Mouse (Mus musculus): ENCODE measurements at regions not wholly inside any gene's neighbourhood (a gene's known extent, or its start where the extent isn't known, plus 50 kb on each side); places are given as distances from the start of the nearest gene placed in this dataset.

DNA sequence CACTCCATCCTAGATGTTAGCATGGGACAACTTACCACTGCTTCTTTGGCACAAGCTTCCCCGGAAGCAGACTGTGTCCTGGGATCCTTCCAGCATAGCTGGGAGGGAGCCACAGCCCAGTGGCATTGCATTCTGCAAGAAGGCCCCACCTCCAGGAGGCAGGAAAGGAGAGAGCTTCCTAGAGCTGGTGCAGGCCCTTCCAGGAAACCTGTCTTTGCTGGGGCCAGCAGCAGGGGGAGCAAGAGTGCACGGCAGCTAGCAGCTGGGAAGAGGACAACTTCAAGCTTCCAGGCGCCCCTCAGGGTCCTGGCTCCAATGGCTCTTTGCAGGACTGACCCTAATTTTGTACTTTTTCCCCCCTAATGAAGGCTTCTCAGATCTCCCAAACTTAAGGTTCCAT is 115.4 kb upstream of the Sorcs3 start:
- peaks cover 9% of the 10 kb centered on the region for H3K27me3 ChIP-seq
- peak; percentile 37 for TF ChIP-seq CTCF (IDR thresholded peaks at IDR 0.05)
- no peak for DNase-seq (ENCODE audit: low read depth, low spot score)
- no peak for ATAC-seq
- POLR2A ChIA-PET = no interaction called here
- CTCF ChIA-PET = no interaction called here
- in situ Hi-C loops (cut with MboI; ENCODE audit: low pct_unique_long_range_greater_than_20kb) = loop anchor here (5.0 kb wide), 1 partner anchor 78 kb away; no protein-coding TSS in a partner anchor

GRCm38 (mm10) chr19:48097363-48097762 is 108.5 kb upstream of the Sorcs3 start:
- no peak for DNase-seq (ENCODE audit: low read depth, low spot score)
- ATAC-seq = no peak
- no peaks in the 10 kb centered on the region for H3K27me3 ChIP-seq
- no peak for TF ChIP-seq CTCF (IDR thresholded peaks at IDR 0.05)
- ChIA-PET CTCF (no interaction called here), POLR2A (no interaction called here)
- in situ Hi-C loops (cut with MboI; ENCODE audit: low pct_unique_long_range_greater_than_20kb) = no loop called here

- no peak for TF ChIP-seq CTCF (IDR thresholded peaks at IDR 0.05)
- CTCF ChIA-PET = no interaction called here
- POLR2A ChIA-PET = no interaction called here
- no peaks in the 10 kb centered on the region for H3K27me3 ChIP-seq
- ATAC-seq = no peak
- in situ Hi-C loops (cut with MboI; ENCODE audit: low pct_unique_long_range_greater_than_20kb) = no loop called here
- DNase-seq (ENCODE audit: low read depth, low spot score) = no peak
These were observed 107.8 kb upstream of the Sorcs3 start for GRCm38 (mm10) chr19:48097942-48098596.

DNA sequence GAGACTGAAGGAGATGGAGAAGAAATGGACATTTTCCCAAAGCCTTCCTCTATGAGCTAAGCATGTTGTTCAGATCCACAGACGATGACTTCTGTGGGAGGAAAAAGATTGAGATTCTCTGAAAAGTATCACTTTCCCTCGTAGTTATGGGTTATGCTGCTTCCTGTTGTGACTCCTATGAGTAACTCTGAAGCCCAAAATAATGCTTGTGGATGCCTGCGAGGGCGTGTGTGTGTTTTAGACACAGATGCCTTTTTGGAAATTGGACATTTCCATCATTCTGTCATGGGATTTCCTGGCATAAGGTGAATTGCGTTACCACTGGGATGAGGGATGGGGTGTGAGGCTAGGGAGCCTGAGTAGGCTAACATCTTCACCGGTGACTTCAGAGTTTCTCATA is 104.8 kb upstream of the Sorcs3 start:
- TF ChIP-seq CTCF (IDR thresholded peaks at IDR 0.05) = no peak
- CTCF ChIA-PET = no interaction called here
- DNase-seq (ENCODE audit: low read depth, low spot score) (no peak), ATAC-seq (no peak)
- POLR2A ChIA-PET = no interaction called here
- in situ Hi-C loops (cut with MboI; ENCODE audit: low pct_unique_long_range_greater_than_20kb) = no loop called here
- H3K27me3 ChIP-seq = no peaks in the 10 kb centered on the region

DNA sequence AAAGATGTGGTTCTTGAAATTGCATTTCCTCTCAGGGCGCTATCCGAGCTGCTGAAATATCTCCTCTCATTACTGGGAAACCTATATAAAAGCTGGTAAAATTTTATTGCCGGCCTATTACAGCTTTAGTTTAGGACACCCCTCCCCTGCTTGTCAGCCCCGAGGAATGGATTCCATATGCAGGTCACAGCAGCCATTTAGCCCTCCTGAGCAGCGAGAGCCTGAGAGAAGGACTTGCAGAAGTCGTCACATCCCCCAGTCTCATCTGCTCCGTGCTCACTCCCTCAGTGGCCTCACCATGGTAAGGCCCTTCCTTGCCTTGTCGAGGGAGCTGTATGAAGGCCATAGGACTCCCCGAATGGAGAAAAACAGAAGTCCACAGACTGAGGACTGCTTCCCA is 90.7 kb upstream of the Sorcs3 start:
- no peak for DNase-seq (ENCODE audit: low read depth, low spot score)
- TF ChIP-seq CTCF (IDR thresholded peaks at IDR 0.05) = no peak
- H3K27me3 ChIP-seq = peaks cover 18% of the 10 kb centered on the region
- ChIA-PET POLR2A (interaction anchor here (0.7 kb wide), 1 partner anchor 1187 kb away, joined by 3 read pairs; no protein-coding TSS in a partner anchor), CTCF (interaction anchor here (1.0 kb wide), 1 partner anchor 12 kb away, joined by 4 read pairs; no protein-coding TSS in a partner anchor)
- in situ Hi-C loops (cut with MboI; ENCODE audit: low pct_unique_long_range_greater_than_20kb) = no loop called here
- ATAC-seq = no peak

- no peak for ATAC-seq
- POLR2A ChIA-PET = interaction anchor here (0.7 kb wide), 1 partner anchor 1187 kb away, joined by 3 read pairs; no protein-coding TSS in a partner anchor
- H3K27me3 ChIP-seq = peaks cover 18% of the 10 kb centered on the region
- CTCF ChIA-PET = interaction anchor here (1.0 kb wide), 1 partner anchor 13 kb away, joined by 4 read pairs; no protein-coding TSS in a partner anchor
- no peak for DNase-seq (ENCODE audit: low read depth, low spot score)
- in situ Hi-C loops (cut with MboI; ENCODE audit: low pct_unique_long_range_greater_than_20kb) = no loop called here
- TF ChIP-seq CTCF (IDR thresholded peaks at IDR 0.05) = no peak
These were observed 90.1 kb upstream of the Sorcs3 start for GRCm38 (mm10) chr19:48115728-48116127.

DNA sequence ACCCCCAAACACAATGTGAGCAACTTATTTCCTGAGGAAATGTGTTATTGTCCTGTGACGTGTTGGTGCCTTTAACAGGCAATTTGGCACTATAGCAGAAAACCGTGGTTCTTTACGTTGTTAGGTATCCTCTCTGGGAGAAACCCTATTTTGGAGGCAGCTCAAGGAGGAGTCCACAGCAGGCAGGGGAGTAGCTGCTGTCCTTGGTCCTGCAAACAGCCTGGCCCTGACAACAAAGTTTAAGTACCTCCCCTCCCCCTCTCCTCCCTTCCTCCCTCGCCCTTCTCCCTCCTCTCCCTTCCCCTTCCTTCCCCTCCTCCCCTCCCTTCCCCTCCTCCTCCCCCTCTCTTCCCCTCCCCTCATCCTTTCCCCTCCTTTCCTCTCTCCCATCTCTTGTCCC is 89.1 kb upstream of the Sorcs3 start:
- in situ Hi-C loops (cut with MboI; ENCODE audit: low pct_unique_long_range_greater_than_20kb) = no loop called here
- peaks cover 18% of the 10 kb centered on the region for H3K27me3 ChIP-seq
- CTCF ChIA-PET = interaction anchor here (1.6 kb wide), 1 partner anchor 14 kb away, joined by 4 read pairs; no protein-coding TSS in a partner anchor
- TF ChIP-seq CTCF (IDR thresholded peaks at IDR 0.05) = no peak
- ATAC-seq (no peak), DNase-seq (ENCODE audit: low read depth, low spot score) (no peak)
- POLR2A ChIA-PET = no interaction called here

DNA sequence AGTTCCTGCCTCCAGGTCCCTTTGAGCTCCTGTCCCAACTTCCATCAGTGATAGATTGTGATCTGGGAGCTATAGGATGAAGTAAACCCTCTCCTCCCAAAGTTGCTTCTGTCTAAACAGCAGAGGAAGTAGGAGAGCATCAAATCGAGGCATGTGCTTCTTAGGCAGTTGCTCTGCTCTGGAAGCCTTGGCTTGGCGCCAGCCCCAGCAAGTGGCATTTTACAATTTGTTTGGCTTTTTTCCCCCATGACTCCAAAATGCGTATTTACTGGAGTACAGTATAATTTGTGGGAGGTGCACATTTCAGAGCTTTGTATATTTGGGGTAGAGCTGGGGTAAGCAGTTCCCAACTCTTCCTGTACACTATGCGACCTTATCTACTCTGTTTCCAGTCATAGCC is 88.2 kb upstream of the Sorcs3 start:
- ATAC-seq (no peak), DNase-seq (ENCODE audit: low read depth, low spot score) (no peak)
- TF ChIP-seq CTCF (IDR thresholded peaks at IDR 0.05) = no peak
- H3K27me3 ChIP-seq = peaks cover 18% of the 10 kb centered on the region
- in situ Hi-C loops (cut with MboI; ENCODE audit: low pct_unique_long_range_greater_than_20kb) = no loop called here
- ChIA-PET POLR2A (no interaction called here), CTCF (interaction anchor here (1.6 kb wide), 1 partner anchor 15 kb away, joined by 4 read pairs; no protein-coding TSS in a partner anchor)

GRCm38 (mm10) chr19:48122281-48122680 is 83.5 kb upstream of the Sorcs3 start:
- in situ Hi-C loops (cut with MboI; ENCODE audit: low pct_unique_long_range_greater_than_20kb) = no loop called here
- TF ChIP-seq CTCF (IDR thresholded peaks at IDR 0.05) = no peak
- ATAC-seq = no peak
- ChIA-PET CTCF (no interaction called here), POLR2A (no interaction called here)
- no peak for DNase-seq (ENCODE audit: low read depth, low spot score)
- peaks cover 4% of the 10 kb centered on the region for H3K27me3 ChIP-seq

DNA sequence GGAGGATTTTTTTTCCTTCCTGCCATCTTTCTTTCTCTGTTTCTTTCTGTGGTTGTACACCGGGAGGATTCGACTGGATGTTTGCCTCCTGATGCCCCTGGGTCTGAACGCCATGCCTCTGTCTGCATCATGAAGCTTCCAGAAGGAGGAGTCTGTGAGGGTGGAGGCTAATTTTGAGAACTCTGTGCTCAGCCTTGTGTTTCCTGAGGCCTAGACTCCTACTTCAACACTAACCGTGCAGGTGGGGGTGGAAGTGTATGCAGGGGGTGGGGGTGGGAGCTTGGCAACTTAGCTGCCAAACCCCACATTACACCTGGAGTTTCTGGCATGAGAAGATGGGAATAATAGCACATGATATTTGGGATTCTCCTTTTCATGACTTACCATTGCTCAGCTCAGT is 82.0 kb upstream of the Sorcs3 start:
- H3K27me3 ChIP-seq = peaks cover 2% of the 10 kb centered on the region
- CTCF ChIA-PET = no interaction called here
- DNase-seq (ENCODE audit: low read depth, low spot score) = no peak
- POLR2A ChIA-PET = no interaction called here
- in situ Hi-C loops (cut with MboI; ENCODE audit: low pct_unique_long_range_greater_than_20kb) = no loop called here
- no peak for TF ChIP-seq CTCF (IDR thresholded peaks at IDR 0.05)
- no peak for ATAC-seq

GRCm38 (mm10) chr19:48125731-48126130 is 80.1 kb upstream of the Sorcs3 start:
- ChIA-PET CTCF (no interaction called here), POLR2A (no interaction called here)
- no peaks in the 10 kb centered on the region for H3K27me3 ChIP-seq
- DNase-seq (ENCODE audit: low read depth, low spot score) (no peak), ATAC-seq (no peak)
- in situ Hi-C loops (cut with MboI; ENCODE audit: low pct_unique_long_range_greater_than_20kb) = no loop called here
- no peak for TF ChIP-seq CTCF (IDR thresholded peaks at IDR 0.05)

GRCm38 (mm10) chr19:48128089-48128488 is 77.7 kb upstream of the Sorcs3 start:
- ChIA-PET CTCF (no interaction called here), POLR2A (no interaction called here)
- DNase-seq (ENCODE audit: low read depth, low spot score) (no peak), ATAC-seq (no peak)
- in situ Hi-C loops (cut with MboI; ENCODE audit: low pct_unique_long_range_greater_than_20kb) = no loop called here
- TF ChIP-seq CTCF (IDR thresholded peaks at IDR 0.05) = no peak
- peaks cover 3% of the 10 kb centered on the region for H3K27me3 ChIP-seq
